Mouse (Mus musculus) stomach, embryonic 16.5 days (tissue): Measurements from ENCODE around the gene Cetn4. TPM values are rescaled to one million over a fixed set of nuclear protein-coding genes. Genes with fewer than 3 reads are reported as not detected.

Experiments used
- ATAC-seq: fragments of 200-750 bp; cut with Nextera tagmentation; 2 replicates; pipeline ENCODE4 v1.8.0; 2017; ENCODE audit warnings: moderate number of reproducible peaks, moderate TSS enrichment; ENCODE audit not compliant: insufficient read depth, low FRiP score
- H3K27ac ChIP-seq: fragments of 300-500 bp; sonication (generic); 2 replicates; pipeline ENCODE4 v1.5.1; 2014; ENCODE audit warnings: low read length
- H3K27me3 ChIP-seq: fragments of 300-500 bp; sonication (generic); 2 replicates; pipeline ENCODE4 v1.6.1; 2014; ENCODE audit warnings: low read length, control low read depth, mixed read lengths; ENCODE audit not compliant: control insufficient read depth, insufficient read depth
- H3K36me3 ChIP-seq: fragments of 300-500 bp; sonication (generic); 2 replicates; pipeline ENCODE4 v1.6.1; 2014; ENCODE audit warnings: low read length; ENCODE audit not compliant: control insufficient read depth, insufficient read depth
- H3K4me1 ChIP-seq: fragments of 300-500 bp; sonication (generic); 2 replicates; pipeline ENCODE4 v1.6.1; 2014; ENCODE audit warnings: low read length, control low read depth, mixed read lengths; ENCODE audit not compliant: control insufficient read depth, insufficient read depth
- H3K4me2 ChIP-seq: fragments of 300-500 bp; sonication (generic); 2 replicates; pipeline ENCODE4 v1.6.1; 2014; ENCODE audit warnings: low read depth, low read length, mixed read lengths
- H3K4me3 ChIP-seq: fragments of 300-500 bp; sonication (generic); replicated peaks from 2 replicates; pipeline ENCODE4 v1.5.1; 2014; ENCODE audit warnings: mild to moderate bottlenecking, low read length
- H3K9ac ChIP-seq: fragments of 300-500 bp; sonication (generic); 2 replicates; pipeline ENCODE4 v1.6.1; 2014; ENCODE audit warnings: low read length
- H3K9me3 ChIP-seq: fragments of 300-500 bp; sonication (generic); replicated peaks from 2 replicates; pipeline ENCODE4 v1.6.1; 2016; ENCODE audit warnings: low read length, control low read depth; ENCODE audit not compliant: control insufficient read depth
- WGBS: fragments of 180-500 bp; shearing (Covaris S2); extraction: QIAGEN DNeasy Blood & Tissue Kit; methylation state at CpG from one replicate; pipeline ENCODE4 v1.1.7; 2014; 5-methylcytosine and 5-hydroxymethylcytosine counted together
- polyA plus RNA-seq: library from polyadenylated mRNA; unstranded; fragments of >200 nt; fragmentation: Nextera tagmentation; extraction: Ambion mirVana; gene quantifications from 2 replicates; pipeline ENCODE4 v1.2.1, GENCODE M21; 2015

Gene Cetn4
- polyA plus RNA-seq, 1 experiment from 2014 or later = 3.0 TPM

DNA sequence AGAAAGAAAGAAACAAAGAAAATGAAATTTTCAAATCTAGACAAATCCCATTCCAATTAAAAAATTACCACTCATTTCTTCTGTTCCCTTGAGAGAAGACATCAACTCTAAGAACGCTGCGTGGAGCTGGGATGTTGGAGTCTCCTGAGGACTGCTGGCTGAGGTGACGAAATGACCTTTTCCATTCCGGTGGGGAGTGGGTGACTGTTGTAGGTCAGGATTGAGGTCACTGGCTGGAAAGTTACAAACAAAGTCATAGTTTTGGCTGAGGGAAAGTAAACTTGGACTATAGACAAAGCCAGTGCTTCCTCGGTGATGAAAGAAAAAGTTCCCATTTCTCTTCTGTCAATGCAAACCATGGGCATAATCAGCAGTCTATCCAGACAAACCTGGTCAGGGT lies 30.3 kb upstream of the Cetn4 start:
- no peak for ATAC-seq
- Histone ChIP-seq H3K36me3 (no peaks in the 10 kb centered on the region), H3K9me3 (no peaks in the 10 kb centered on the region), H3K27ac (no peak overlapping the region), H3K9ac (no peak overlapping the region), H3K4me2 (no peak overlapping the region), H3K4me3 (no peak overlapping the region), H3K27me3 (peaks cover 11% of the 10 kb centered on the region), H3K4me1 (0 out of 2 replicates have a peak, but pooled peaks cover 3% of the 10 kb centered on the region)
- WGBS = 40% methylated on average over 5 of the region's 5 CpGs

DNA sequence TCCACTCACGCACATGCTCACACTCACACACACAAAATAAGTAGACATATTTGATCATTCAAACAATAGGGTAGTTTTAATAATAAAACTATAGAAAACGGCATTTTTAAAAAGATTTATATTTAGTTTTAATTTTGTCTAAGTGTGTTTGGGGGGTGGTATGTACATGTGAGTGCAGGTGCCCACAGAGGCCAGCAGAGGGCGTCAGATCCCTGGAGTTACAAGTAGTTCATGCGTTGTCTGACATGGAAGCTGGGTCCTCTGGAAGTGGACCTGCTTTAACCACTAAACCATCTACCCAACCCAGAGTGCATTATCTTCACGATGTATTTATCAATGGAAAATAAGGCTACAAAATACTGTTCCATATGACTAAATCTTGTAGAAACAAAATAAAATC lies 28.6 kb upstream of the Cetn4 start:
- no peak overlapping the region for H3K4me3 ChIP-seq
- no peaks in the 10 kb centered on the region for H3K36me3 ChIP-seq
- no peak for ATAC-seq
- WGBS = 67% methylated on average over 5 of the region's 5 CpGs
- H3K9ac ChIP-seq = no peak overlapping the region
- peaks cover 8% of the 10 kb centered on the region; the same call in 1 of the 2 replicates for H3K27me3 ChIP-seq
- H3K9me3 ChIP-seq = no peaks in the 10 kb centered on the region
- no peaks in the 10 kb centered on the region for H3K4me1 ChIP-seq
- no peak overlapping the region for H3K4me2 ChIP-seq
- no peak overlapping the region for H3K27ac ChIP-seq

DNA sequence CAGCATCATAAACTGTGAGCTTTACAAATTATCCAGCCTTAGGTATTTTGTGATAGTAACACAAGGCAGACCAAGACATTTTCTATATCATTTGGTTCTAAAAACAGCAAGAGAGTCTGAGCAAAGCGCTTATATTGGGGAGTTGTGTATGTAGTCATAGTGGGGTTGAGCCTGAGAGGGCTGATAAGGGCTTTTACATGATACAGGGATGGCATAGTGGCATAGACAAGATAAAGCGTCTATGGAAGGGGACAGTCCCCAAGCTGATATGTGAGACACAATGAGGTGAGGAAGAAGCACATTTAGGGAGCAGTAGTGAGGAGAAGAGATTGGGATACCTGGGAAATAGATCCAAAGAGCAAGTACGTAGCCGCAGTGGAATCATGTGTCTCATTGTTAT lies 21.5 kb upstream of the Cetn4 start:
- 92% methylated on average over 4 of the region's 4 CpGs for WGBS
- no peaks in the 10 kb centered on the region for H3K9me3 ChIP-seq
- H3K9ac ChIP-seq = no peak overlapping the region
- H3K4me3 ChIP-seq = no peak overlapping the region
- H3K27me3 ChIP-seq = no peaks in the 10 kb centered on the region
- no peak for ATAC-seq
- no peak overlapping the region for H3K27ac ChIP-seq
- H3K4me1 ChIP-seq = no peaks in the 10 kb centered on the region
- H3K4me2 ChIP-seq = no peak overlapping the region
- H3K36me3 ChIP-seq = no peaks in the 10 kb centered on the region

DNA sequence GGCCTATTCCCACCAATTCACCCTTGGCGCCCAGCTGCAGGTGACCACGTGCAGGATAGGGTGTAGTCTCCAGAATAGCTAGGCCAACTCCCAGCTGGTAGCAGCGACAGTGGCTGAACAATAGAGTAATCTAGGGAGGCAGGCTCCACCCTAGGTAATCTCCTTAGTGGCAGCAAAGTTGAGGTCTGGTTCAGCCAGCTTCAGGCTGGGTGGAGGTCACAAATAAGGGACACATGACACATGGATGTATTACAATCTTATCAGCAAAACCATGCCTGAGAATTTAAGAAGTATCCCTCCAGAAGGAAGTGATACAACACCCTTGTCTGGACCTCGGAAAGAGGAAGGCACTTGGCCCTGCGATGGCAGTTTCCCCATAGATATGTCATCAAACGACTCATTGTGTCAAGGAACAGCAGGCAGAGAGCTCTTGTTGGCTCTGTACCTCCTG lies 19.5 kb upstream of the Cetn4 start:
- ATAC-seq = no peak
- 62% methylated on average over 6 of the region's 6 CpGs for WGBS

DNA sequence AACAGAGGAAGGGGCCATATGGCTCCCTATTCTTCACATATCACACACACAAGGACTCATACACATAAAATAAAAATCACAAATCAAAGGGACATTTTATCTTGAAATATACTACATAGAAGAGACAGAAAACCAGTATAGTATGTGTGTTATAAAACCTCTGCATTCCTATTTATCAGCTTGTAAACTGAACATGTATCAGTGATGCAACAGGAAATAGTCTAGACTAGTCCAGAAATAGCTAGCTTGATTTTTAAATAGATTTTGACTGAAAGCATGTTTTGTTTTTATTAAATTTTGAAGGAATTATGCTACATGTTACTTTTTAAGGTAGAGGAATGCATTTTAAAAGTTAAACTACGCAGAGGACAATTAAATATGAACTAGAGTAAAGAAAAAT lies 17.5 kb upstream of the Cetn4 start:
- H3K27me3 ChIP-seq = no peaks in the 10 kb centered on the region
- no peak overlapping the region for H3K4me3 ChIP-seq
- 77% methylated on average over 1 of the region's 1 CpGs for WGBS
- no peaks in the 10 kb centered on the region for H3K9me3 ChIP-seq
- no peak overlapping the region for H3K27ac ChIP-seq
- ATAC-seq = no peak
- no peak overlapping the region for H3K9ac ChIP-seq
- H3K4me2 ChIP-seq = no peak overlapping the region
- H3K4me1 ChIP-seq = no peaks in the 10 kb centered on the region
- H3K36me3 ChIP-seq = no peaks in the 10 kb centered on the region

More for the DNA sequence above, 19.5 kb upstream of the Cetn4 start:
- Histone ChIP-seq H3K4me1 (no peaks in the 10 kb centered on the region), H3K4me3 (no peak overlapping the region), H3K27ac (no peak overlapping the region), H3K36me3 (no peaks in the 10 kb centered on the region), H3K9me3 (no peaks in the 10 kb centered on the region), H3K27me3 (no peaks in the 10 kb centered on the region), H3K4me2 (no peak overlapping the region), H3K9ac (no peak overlapping the region)

DNA sequence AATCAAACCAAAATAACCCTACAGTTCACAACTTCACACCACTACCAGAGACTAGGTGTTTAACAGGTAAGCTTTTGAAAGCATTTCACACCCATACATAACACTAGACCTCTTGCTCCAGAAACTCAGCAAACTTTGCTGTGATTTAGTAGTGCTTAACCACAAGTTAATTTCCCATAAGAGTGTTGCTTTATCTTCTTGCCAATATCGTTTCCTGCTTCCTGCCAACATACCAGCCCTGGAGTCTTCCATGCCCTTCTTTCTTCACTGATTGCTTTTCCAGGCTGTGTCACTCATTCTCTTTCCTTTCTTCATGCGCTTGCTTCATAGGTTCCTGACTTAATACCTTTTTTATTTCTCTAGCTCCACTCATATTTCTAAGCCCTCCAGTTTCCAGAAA lies 16.0 kb upstream of the Cetn4 start:
- Histone ChIP-seq H3K36me3 (no peaks in the 10 kb centered on the region), H3K4me3 (no peak overlapping the region), H3K4me2 (no peak overlapping the region), H3K27ac (no peak overlapping the region), H3K9ac (no peak overlapping the region), H3K9me3 (no peaks in the 10 kb centered on the region), H3K27me3 (no peaks in the 10 kb centered on the region), H3K4me1 (no peaks in the 10 kb centered on the region)
- WGBS = 79% methylated on average over 2 of the region's 2 CpGs
- no peak for ATAC-seq

DNA sequence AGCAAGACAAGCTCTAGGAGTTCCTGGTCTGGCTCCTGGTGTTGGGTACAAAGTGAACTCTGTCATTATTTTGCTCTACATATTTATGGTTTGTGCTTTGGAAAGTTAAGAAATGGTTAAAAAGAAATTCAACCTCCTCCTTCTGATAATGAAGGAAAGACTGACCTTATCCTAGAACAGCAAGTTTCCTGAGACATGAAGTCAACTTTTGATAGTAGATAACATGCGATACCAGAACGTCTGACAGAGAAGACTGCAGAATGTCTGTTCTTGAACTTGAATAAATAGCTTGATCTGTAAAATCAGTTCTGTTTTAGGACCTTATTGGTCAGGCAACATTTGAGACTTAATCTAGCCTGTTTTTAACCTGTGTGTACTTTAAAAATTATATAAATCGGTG lies 14.1 kb upstream of the Cetn4 start:
- Histone ChIP-seq H3K27ac (no peak overlapping the region), H3K27me3 (no peaks in the 10 kb centered on the region), H3K36me3 (no peaks in the 10 kb centered on the region), H3K9me3 (no peaks in the 10 kb centered on the region), H3K9ac (no peak overlapping the region), H3K4me2 (no peak overlapping the region), H3K4me1 (no peaks in the 10 kb centered on the region), H3K4me3 (no peak overlapping the region)
- WGBS = 79% methylated on average over 3 of the region's 3 CpGs
- no peak for ATAC-seq

DNA sequence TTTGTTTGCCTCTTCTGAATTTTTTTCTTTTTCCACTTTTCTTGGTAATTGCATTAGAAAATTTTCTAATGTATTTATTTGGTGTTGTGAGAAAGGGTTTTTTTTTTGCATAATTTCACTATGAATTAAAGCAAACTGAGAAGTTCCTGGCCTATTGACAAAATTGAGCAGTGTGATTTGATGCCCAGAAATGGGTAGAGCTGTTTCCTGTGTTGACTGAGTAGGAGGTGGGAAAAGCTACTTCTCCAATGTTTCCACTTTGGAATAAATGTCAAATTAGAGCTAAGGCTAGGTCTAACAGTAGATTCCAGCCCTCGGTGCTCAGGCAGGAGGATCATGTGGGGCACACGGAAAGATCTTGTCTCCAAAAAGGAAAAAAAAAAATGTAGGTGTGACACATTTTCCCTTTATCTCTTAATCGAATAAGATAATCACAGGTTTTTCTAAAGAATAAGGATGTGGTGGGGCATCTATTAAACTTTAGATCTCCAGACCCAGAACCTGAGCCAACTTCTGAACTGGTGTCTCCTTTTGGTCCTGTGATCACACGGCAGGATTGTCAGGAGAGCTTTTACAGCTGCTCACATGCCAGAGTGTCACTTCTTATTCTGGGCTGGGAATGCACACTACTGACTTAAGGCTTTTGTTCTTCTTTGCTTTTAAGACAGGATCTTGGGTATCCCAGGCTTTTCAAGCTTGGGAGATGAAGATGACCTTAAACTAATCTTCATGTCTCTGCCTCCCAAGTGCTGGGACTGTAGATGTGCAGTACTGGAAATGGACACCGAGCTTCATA lies 13.0 kb upstream of the Cetn4 start:
- 71% methylated on average over 5 of the region's 5 CpGs for WGBS

DNA sequence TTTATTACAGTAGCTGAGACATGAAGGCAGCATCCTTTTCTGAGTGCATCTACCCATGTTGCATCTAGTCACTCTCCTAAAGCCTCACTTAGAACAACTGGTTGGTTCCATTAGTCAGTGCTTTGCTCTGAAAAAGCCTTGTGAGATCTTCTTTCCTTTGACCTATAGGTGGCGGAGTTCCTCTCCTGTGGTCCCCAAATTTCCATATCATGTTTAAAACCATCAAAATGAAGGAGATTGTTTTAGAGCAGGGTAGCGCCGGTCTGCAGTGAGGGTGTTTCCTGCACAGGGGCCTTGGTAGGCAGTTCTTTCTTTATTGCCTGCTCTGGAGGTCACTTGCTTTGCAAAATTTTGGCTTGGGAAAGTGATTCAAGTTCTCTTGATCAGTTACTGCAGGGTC lies 11.8 kb upstream of the Cetn4 start:
- no peaks in the 10 kb centered on the region for H3K4me1 ChIP-seq
- H3K36me3 ChIP-seq = no peaks in the 10 kb centered on the region
- WGBS = 33% methylated on average over 3 of the region's 3 CpGs
- ATAC-seq = no peak
- no peaks in the 10 kb centered on the region for H3K9me3 ChIP-seq
- H3K4me3 ChIP-seq = no peak overlapping the region
- no peak overlapping the region for H3K27ac ChIP-seq
- H3K27me3 ChIP-seq = no peaks in the 10 kb centered on the region
- H3K9ac ChIP-seq = no peak overlapping the region
- H3K4me2 ChIP-seq = no peak overlapping the region

More for the DNA sequence above, 13.0 kb upstream of the Cetn4 start:
- no peaks in the 10 kb centered on the region for H3K9me3 ChIP-seq
- H3K4me2 ChIP-seq = no peak overlapping the region
- ATAC-seq = no peak
- no peak overlapping the region for H3K9ac ChIP-seq
- no peak overlapping the region for H3K27ac ChIP-seq
- H3K27me3 ChIP-seq = no peaks in the 10 kb centered on the region
- H3K36me3 ChIP-seq = no peaks in the 10 kb centered on the region
- no peaks in the 10 kb centered on the region for H3K4me1 ChIP-seq
- no peak overlapping the region for H3K4me3 ChIP-seq
